Mouse (Mus musculus): Measurements from ENCODE around the gene Slc7a8.

GRCm38 (mm10) chr14:54799686-54800085, 17.9 kb upstream of the Slc7a8 start:
- no peak for TF ChIP-seq CTCF (IDR thresholded peaks at IDR 0.05; ENCODE audit: borderline replicate concordance, insufficient read depth, low read length)
- TF ChIP-seq POLR2A (IDR thresholded peaks at IDR 0.05; ENCODE audit: low read depth, low read length), result no peak
